Mouse (Mus musculus): ENCODE measurements at regions not wholly inside any gene's neighbourhood (a gene's known extent, or its start where the extent isn't known, plus 50 kb on each side); places are given as distances from the start of the nearest gene placed in this dataset.

- no peak for TF ChIP-seq BHLHE40 (IDR thresholded peaks at IDR 0.05; ENCODE audit: borderline replicate concordance, low read depth, low read length)
Observed at GRCm38 (mm10) chr6:89052758-89053460, 150.9 kb downstream of the Tpra1 start (continued).

GRCm38 (mm10) chr6:89054060-89054459 is 152.0 kb downstream of the Tpra1 start:
- no peak overlapping the region for H3K27ac ChIP-seq (ENCODE audit: control insufficient read depth, low read depth, low read length)
- no peaks in the 10 kb centered on the region for H3K9me3 ChIP-seq (replicated peaks; ENCODE audit: insufficient read depth, low read length)
- no peak overlapping the region for H3K4me3 ChIP-seq (ENCODE audit: control insufficient read depth in 1 of 2, insufficient read depth in 1 of 2, low read depth in 2 of 2, low read length in 2 of 2)
- no peaks in the 10 kb centered on the region; a peak in 1 of 4 replicates for H3K27me3 ChIP-seq (ENCODE audit: control insufficient read depth in 1 of 2, insufficient read depth in 2 of 2, low read length in 2 of 2)
- no peaks in the 10 kb centered on the region for H3K79me2 ChIP-seq (ENCODE audit: control insufficient read depth, insufficient read depth, low read length, poor library complexity)
- DNase-seq (ENCODE audit: low read depth, low spot score), result no peak
- no peaks in the 10 kb centered on the region for H3K36me3 ChIP-seq (ENCODE audit: control insufficient read depth in 1 of 2, insufficient read depth in 2 of 2, low read length in 2 of 2)
- TF ChIP-seq HCFC1 (IDR thresholded peaks at IDR 0.05; ENCODE audit: low read depth, low read length) (no peak), ELF1 (IDR thresholded peaks at IDR 0.05; ENCODE audit: low read depth, low read length) (no peak), JUND (IDR thresholded peaks at IDR 0.05; ENCODE audit: low read depth, low read length) (no peak), ETS1 (IDR thresholded peaks at IDR 0.05; ENCODE audit: low read depth, low read length) (no peak), GABPA (IDR thresholded peaks at IDR 0.05; ENCODE audit: low read depth, low read length) (no peak), MXI1 (IDR thresholded peaks at IDR 0.05; ENCODE audit: low read depth, low read length) (no peak), TBP (IDR thresholded peaks at IDR 0.05; ENCODE audit: low read depth, low read length) (no peak), POLR2A (IDR thresholded peaks at IDR 0.05; ENCODE audit: control insufficient read depth in 1 of 2, insufficient read depth in 1 of 2, low read depth in 1 of 2, low read length in 2 of 2, poor library complexity in 1 of 2) (no peak), CTCF (IDR thresholded peaks at IDR 0.05 in 2 of 3, conservative IDR thresholded peaks at IDR 0.05 in 1 of 3; ENCODE audit: control insufficient read depth in 1 of 3, insufficient read depth in 1 of 3, low read depth in 2 of 3, low read length in 3 of 3, poor library complexity in 1 of 3, severe bottlenecking in 1 of 3) (no peak), NELFE (IDR thresholded peaks at IDR 0.05; ENCODE audit: low read depth, low read length) (no peak), POLR2AphosphoS5 (IDR thresholded peaks at IDR 0.05; ENCODE audit: borderline replicate concordance, low read depth, low read length) (no peak), RCOR1 (IDR thresholded peaks at IDR 0.05; ENCODE audit: low read depth, low read length) (no peak), ZNF384 (IDR thresholded peaks at IDR 0.05; ENCODE audit: low read depth, low read length) (no peak), EP300 (IDR thresholded peaks at IDR 0.05; ENCODE audit: low read depth in 1 of 2, low read length in 2 of 2) (no peak), KAT2A (conservative IDR thresholded peaks at IDR 0.05; ENCODE audit: low read depth, low read length) (no peak), UBTF (IDR thresholded peaks at IDR 0.05; ENCODE audit: borderline replicate concordance, insufficient read depth, low read depth, low read length) (no peak), E2F4 (IDR thresholded peaks at IDR 0.05; ENCODE audit: borderline replicate concordance, low read depth, low read length) (no peak)
- no peaks in the 10 kb centered on the region for H3K4me1 ChIP-seq (ENCODE audit: control insufficient read depth in 1 of 2, insufficient read depth in 2 of 2, low read length in 2 of 2)
- H3K9ac ChIP-seq (ENCODE audit: control insufficient read depth, low read depth, low read length, poor library complexity, severe bottlenecking), result no peak overlapping the region

All from MEL (cell line).